ENCODE assay signal across 14 mouse cellular contexts in genomic region chr2:34129674-34130267, GRCm38 (mm10).
DNase-seq lines count a peak whose midpoint lies in the region; ATAC-seq and TF ChIP-seq lines count a peak whose summit lies in the region.
"Had no signal": no experiment of that assay in that cellular context is flagged by ENCODE, and none has a peak within 500 bp of the region (broad histone marks: within the 10 kb centered on the region; RNA-seq: fewer than 3 reads in every experiment).

No protein-coding gene starts in this region.

- DNase-seq in layer of hippocampus, adult 2 months (ENCODE audit: low spot score in 2 of 2), result no peak
- DNase-seq in layer of hippocampus, adult 11-12 months (ENCODE audit: low spot score), result no peak
- peak; percentile 5 for DNase-seq in R1 (ENCODE audit: low read depth, low spot score)
- peak; percentile 63 for DNase-seq in hindbrain, postnatal 0 days (ENCODE audit: low spot score)
- DNase-seq in frontal cortex, postnatal 10 days (ENCODE audit: low spot score in 2 of 2), result no peak
- no peak for DNase-seq in ovary, postnatal 10 days (ENCODE audit: low spot score)
- no peak for DNase-seq in kidney, postnatal 14 days
- DNase-seq: gastrocnemius, adult 2 months; spleen, adult 18-20 months had no signal

- WGBS in forebrain, embryonic 12.5 days, result 33% methylated on average over 13 of the region's 13 CpGs
- WGBS in hindbrain, postnatal 0 days, result 33% methylated on average over 13 of the region's 13 CpGs

- H3K27ac ChIP-seq in layer of hippocampus, adult 2 months, result no peak overlapping the region
- H3K27ac ChIP-seq in forebrain, embryonic 12.5 days, result no peak overlapping the region
- H3K27ac ChIP-seq in hindbrain, postnatal 0 days, result no peak overlapping the region
- H3K27ac ChIP-seq: gastrocnemius, adult 2 months; heart, embryonic 13.5 days; kidney, postnatal 0 days had no signal

- no peak for TF ChIP-seq CTCF in layer of hippocampus, adult 2 months (conservative IDR thresholded peaks at IDR 0.05)
- TF ChIP-seq CTCF in hindbrain, postnatal 0 days (IDR thresholded peaks at IDR 0.05; ENCODE audit: low read depth), result no peak

- H3K27me3 ChIP-seq in forebrain, embryonic 12.5 days, result peaks cover 82% of the 10 kb centered on the region
- H3K27me3 ChIP-seq in hindbrain, postnatal 0 days (ENCODE audit: insufficient read depth, low read length), result no peaks in the 10 kb centered on the region
- H3K27me3 ChIP-seq: limb, embryonic 12.5 days had no signal

- no peak overlapping the region for H3K9ac ChIP-seq in forebrain, embryonic 12.5 days
- H3K9ac ChIP-seq in hindbrain, postnatal 0 days (replicated peaks; ENCODE audit: low read length), result no peak overlapping the region
- H3K9ac ChIP-seq: heart, embryonic 13.5 days; limb, embryonic 12.5 days had no signal

- H3K4me1 ChIP-seq in forebrain, embryonic 12.5 days, result peaks cover 15% of the 10 kb centered on the region
- no peaks in the 10 kb centered on the region for H3K4me1 ChIP-seq in hindbrain, postnatal 0 days (ENCODE audit: insufficient read depth, low read length)
- H3K4me1 ChIP-seq: heart, embryonic 13.5 days had no signal

- peaks cover 4% of the 10 kb centered on the region; the same call in 1 of the 2 replicates for H3K9me3 ChIP-seq in forebrain, embryonic 12.5 days
- H3K9me3 ChIP-seq in hindbrain, postnatal 0 days (ENCODE audit: low read length), result no peaks in the 10 kb centered on the region
- H3K9me3 ChIP-seq: heart, embryonic 13.5 days; limb, embryonic 12.5 days had no signal

- peak overlapping the region; percentile 29; the same call in 1 of the 2 replicates for H3K4me3 ChIP-seq in layer of hippocampus, adult 2 months
- H3K4me3 ChIP-seq in forebrain, embryonic 12.5 days (replicated peaks), result no peak overlapping the region
- no peak overlapping the region for H3K4me3 ChIP-seq in hindbrain, postnatal 0 days (ENCODE audit: low read length)
- H3K4me3 ChIP-seq: gastrocnemius, adult 2 months; heart, embryonic 13.5 days; limb, embryonic 12.5 days had no signal

- peak; percentile 86; the same call in 1 of the 2 replicates for ATAC-seq in forebrain, embryonic 12.5 days (ENCODE audit: low FRiP score)
- ATAC-seq in hindbrain, postnatal 0 days, result peak; percentile 52; the same call in 1 of the 2 replicates
- ATAC-seq: inflammation-experienced regulatory T-cells, adult 6 months had no signal

- H3K36me3 ChIP-seq in forebrain, embryonic 12.5 days (replicated peaks), result no peaks in the 10 kb centered on the region
- H3K36me3 ChIP-seq in hindbrain, postnatal 0 days (ENCODE audit: insufficient read depth, low read length), result no peaks in the 10 kb centered on the region
- H3K36me3 ChIP-seq: heart, embryonic 13.5 days; limb, embryonic 12.5 days had no signal

- H3K4me2 ChIP-seq in forebrain, embryonic 12.5 days, result 0 out of 2 replicates have a peak overlapping the region, but pooled peaks have one; percentile 4
- H3K4me2 ChIP-seq in hindbrain, postnatal 0 days (ENCODE audit: low read depth, low read length), result 0 out of 2 replicates have a peak overlapping the region, but pooled peaks have one; percentile 33
- H3K4me2 ChIP-seq: heart, embryonic 13.5 days; limb, embryonic 12.5 days had no signal

Comparison
In these comparisons a context has a peak if more than half of its experiments do, and no peak if none do; other contexts are left out.
1. DNase-seq: peak in R1 (single experiment) and hindbrain, postnatal 0 days (single experiment); none in layer of hippocampus, adult 2 months (0 of 2), layer of hippocampus, adult 11-12 months (single experiment), frontal cortex, postnatal 10 days (0 of 2), ovary, postnatal 10 days (single experiment) and kidney, postnatal 14 days (single experiment).